Comparison of ENCODE assay signal across 14 mouse cellular contexts in the genomic region with DNA sequence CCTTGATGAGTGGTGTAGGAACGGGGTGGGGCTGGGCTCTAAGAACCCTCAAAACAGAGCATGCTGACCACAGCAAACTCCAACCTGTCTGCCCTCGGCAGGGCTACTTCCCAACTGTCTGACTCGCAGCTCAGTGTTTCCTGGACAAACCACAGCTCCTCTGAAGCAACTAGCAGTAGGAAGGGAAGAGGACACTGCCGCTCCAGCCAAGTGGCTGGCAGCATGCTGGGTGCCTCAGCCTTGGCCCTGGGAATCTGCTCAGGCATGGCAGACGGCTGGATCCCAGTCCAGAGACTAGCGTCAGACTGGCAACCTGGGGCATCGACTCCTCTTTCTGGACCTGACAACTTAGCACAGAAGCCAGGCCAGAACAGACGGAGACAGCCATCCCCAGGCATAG. TPM values are rescaled to one million over a fixed set of nuclear protein-coding genes. Genes with fewer than 3 reads are reported as not detected.
A peak's percentile ranks its signal among the peaks of the same experiment; 100 is the strongest.
DNase-seq lines count a peak whose midpoint lies in the region; ATAC-seq and TF ChIP-seq lines count a peak whose summit lies in the region.
"Had no signal": no experiment of that assay in that cellular context is flagged by ENCODE, and none has a peak within 500 bp of the region (broad histone marks: within the 10 kb centered on the region; RNA-seq: fewer than 3 reads in every experiment).

No protein-coding gene starts in this region.

- H3K36me3 ChIP-seq in hindbrain, embryonic 11.5 days (ENCODE audit: control insufficient read depth, insufficient read depth, low read length): no peaks in the 10 kb centered on the region
- H3K36me3 ChIP-seq: lung, embryonic 15.5 days had no signal

- H3K27me3 ChIP-seq in cerebellum, adult 2 months (ENCODE audit: control insufficient read depth, insufficient read depth, low read length): no peaks in the 10 kb centered on the region
- H3K27me3 ChIP-seq in hindbrain, embryonic 11.5 days (ENCODE audit: control insufficient read depth, insufficient read depth, low read length): no peaks in the 10 kb centered on the region
- H3K27me3 ChIP-seq: embryonic facial prominence, embryonic 13.5 days had no signal

- no peak overlapping the region for H3K4me2 ChIP-seq in hindbrain, embryonic 11.5 days (replicated peaks; ENCODE audit: low read depth, low read length)
- H3K4me2 ChIP-seq: embryonic facial prominence, embryonic 13.5 days; hindbrain, embryonic 14.5 days; lung, embryonic 15.5 days had no signal

- H3K4me1 ChIP-seq in cerebellum, adult 2 months (ENCODE audit: control insufficient read depth, insufficient read depth, low read length): peaks cover 26% of the 10 kb centered on the region
- no peaks in the 10 kb centered on the region for H3K4me1 ChIP-seq in hindbrain, embryonic 11.5 days (replicated peaks; ENCODE audit: control insufficient read depth, insufficient read depth, low read length)

- no peak overlapping the region for H3K4me3 ChIP-seq in cerebellum, adult 2 months (replicated peaks; ENCODE audit: insufficient read depth, low read depth, low read length)
- H3K4me3 ChIP-seq in hindbrain, embryonic 11.5 days (ENCODE audit: low read depth, low read length): no peak overlapping the region
- H3K4me3 ChIP-seq: embryonic facial prominence, embryonic 13.5 days; lung, embryonic 15.5 days had no signal

- WGBS in cerebellum, adult 2 months: 9% methylated on average over 8 of the region's 8 CpGs
- WGBS in hindbrain, embryonic 11.5 days: 71% methylated on average over 8 of the region's 8 CpGs

- H3K9ac ChIP-seq in hindbrain, embryonic 11.5 days (ENCODE audit: low read depth, low read length): no peak overlapping the region
- H3K9ac ChIP-seq: embryonic facial prominence, embryonic 13.5 days; hindbrain, embryonic 14.5 days; lung, embryonic 15.5 days had no signal

- H3K27ac ChIP-seq in cerebellum, adult 2 months (ENCODE audit: insufficient read depth, low read length): no peak overlapping the region
- H3K27ac ChIP-seq in hindbrain, embryonic 11.5 days (ENCODE audit: low read depth, low read length): no peak overlapping the region
- H3K27ac ChIP-seq: embryonic facial prominence, embryonic 13.5 days; hindbrain, embryonic 14.5 days; lung, embryonic 15.5 days had no signal

- peak; percentile 26 for DNase-seq in kidney, postnatal 10 days
- no peak for DNase-seq in kidney, postnatal 25 days
- DNase-seq in NIH3T3 (ENCODE audit: low read depth): peak; percentile 48
- DNase-seq in cerebellum, adult 2 months: peak; percentile 86 to 94
- peak; percentile 38 for DNase-seq in gastrocnemius, postnatal 10 days
- DNase-seq in hindbrain, embryonic 11.5 days (ENCODE audit: low spot score): no peak
- DNase-seq in B cell, adult 2 months: no peak
- DNase-seq: kidney, adult 8-10 months had no signal

- no peaks in the 10 kb centered on the region for H3K9me3 ChIP-seq in hindbrain, embryonic 11.5 days (ENCODE audit: control insufficient read depth, low read length)
- H3K9me3 ChIP-seq: embryonic facial prominence, embryonic 13.5 days; lung, embryonic 15.5 days had no signal

- ATAC-seq in hindbrain, embryonic 11.5 days (ENCODE audit: low FRiP score): no peak
- no peak for ATAC-seq in frontal cortex, adult (ENCODE audit: low TSS enrichment)
- ATAC-seq: forebrain, embryonic 16.5 days; midbrain, embryonic 16.5 days had no signal

- TF ChIP-seq POLR2A in cerebellum, adult 2 months (IDR thresholded peaks at IDR 0.05; ENCODE audit: borderline replicate concordance, insufficient read depth, low read length): no peak

- no peak for TF ChIP-seq CTCF in cerebellum, adult 2 months (IDR thresholded peaks at IDR 0.05; ENCODE audit: borderline replicate concordance, insufficient read depth, low read depth, low read length)

RNA-seq across cellular contexts. Expression of gene Ppcdc, which starts 22.6 kb away (rescaled TPM):
- polyA plus RNA-seq in cerebellum, adult 2 months (2012; rRNA removed): 20.2 and 21.2 TPM in 2 replicates
- total RNA-seq in gastrocnemius, postnatal 10 days (2021): 1 to 10 TPM; 7.7 to 8.8 TPM
- 16.5 and 19.8 TPM in 2 replicates for polyA plus RNA-seq in hindbrain, embryonic 11.5 days (2014; fragmentation: Nextera tagmentation; extraction: Ambion mirVana)

RNA-seq across cellular contexts. Expression of gene Scamp5, which starts 50.5 kb away (rescaled TPM):
- polyA plus RNA-seq in cerebellum, adult 2 months (2012; rRNA removed): 353 and 360 TPM in 2 replicates
- 1 to 10 TPM; 6.8 to 8.3 TPM for total RNA-seq in gastrocnemius, postnatal 10 days (2021)
- 17.7 and 18.3 TPM in 2 replicates for polyA plus RNA-seq in hindbrain, embryonic 11.5 days (2014; fragmentation: Nextera tagmentation; extraction: Ambion mirVana)

Comparison
In these comparisons a context has a peak if more than half of its experiments do, and no peak if none do; other contexts are left out.
1. DNase-seq: peak in kidney, postnatal 10 days (single experiment), NIH3T3 (single experiment), cerebellum, adult 2 months (2 of 2) and gastrocnemius, postnatal 10 days (single experiment); none in kidney, postnatal 25 days (0 of 2), hindbrain, embryonic 11.5 days (single experiment) and B cell, adult 2 months (0 of 2).
2. RNA of gene Scamp5, which starts 50.5 kb away (polyA plus RNA-seq): 353 to 360 TPM in cerebellum, adult 2 months; 17.7 to 18.3 TPM in hindbrain, embryonic 11.5 days; every median in the first group is over 10 times any median in the second.